10 mouse cellular contexts compared by ENCODE assay signal in genomic region chr5:127191881-127192280, GRCm38 (mm10). TPM values are rescaled to one million over a fixed set of nuclear protein-coding genes. Genes with fewer than 3 reads are reported as not detected.
DNase-seq lines count a peak whose midpoint lies in the region; ATAC-seq lines count a peak whose summit lies in the region.
"Had no signal": no experiment of that assay in that cellular context is flagged by ENCODE, and none has a peak within 500 bp of the region (broad histone marks: within the 10 kb centered on the region; RNA-seq: fewer than 3 reads in every experiment).

No protein-coding gene starts in this region.

- H3K9ac ChIP-seq in hindbrain, embryonic 11.5 days (ENCODE audit: low read depth, low read length) = no peak overlapping the region
- no peak overlapping the region for H3K9ac ChIP-seq in hindbrain, embryonic 12.5 days
- H3K9ac ChIP-seq: embryonic facial prominence, embryonic 12.5 days; stomach, embryonic 15.5 days had no signal

- H3K4me3 ChIP-seq in hindbrain, embryonic 11.5 days (ENCODE audit: low read depth, low read length) = no peak overlapping the region
- H3K4me3 ChIP-seq in hindbrain, embryonic 12.5 days = no peak overlapping the region
- H3K4me3 ChIP-seq in limb, embryonic 10.5 days = no peak overlapping the region
- H3K4me3 ChIP-seq: embryonic facial prominence, embryonic 12.5 days; stomach, embryonic 15.5 days had no signal

- H3K36me3 ChIP-seq in hindbrain, embryonic 11.5 days (ENCODE audit: control insufficient read depth, insufficient read depth, low read length) = no peaks in the 10 kb centered on the region
- H3K36me3 ChIP-seq in hindbrain, embryonic 12.5 days = no peaks in the 10 kb centered on the region
- no peaks in the 10 kb centered on the region for H3K36me3 ChIP-seq in limb, embryonic 10.5 days
- H3K36me3 ChIP-seq: embryonic facial prominence, embryonic 12.5 days; stomach, embryonic 15.5 days had no signal

- WGBS in hindbrain, embryonic 11.5 days = 28% methylated on average over 5 of the region's 5 CpGs
- WGBS in hindbrain, embryonic 12.5 days = 32% methylated on average over 5 of the region's 5 CpGs
- 34% methylated on average over 5 of the region's 5 CpGs for WGBS in limb, embryonic 10.5 days

- H3K27ac ChIP-seq in hindbrain, embryonic 11.5 days (ENCODE audit: low read depth, low read length) = no peak overlapping the region
- no peak overlapping the region for H3K27ac ChIP-seq in hindbrain, embryonic 12.5 days
- no peak overlapping the region for H3K27ac ChIP-seq in limb, embryonic 10.5 days
- H3K27ac ChIP-seq: embryonic facial prominence, embryonic 12.5 days; stomach, embryonic 15.5 days had no signal

- H3K9me3 ChIP-seq in hindbrain, embryonic 11.5 days (ENCODE audit: control insufficient read depth, low read length) = no peaks in the 10 kb centered on the region
- no peaks in the 10 kb centered on the region for H3K9me3 ChIP-seq in hindbrain, embryonic 12.5 days (replicated peaks)
- H3K9me3 ChIP-seq in limb, embryonic 10.5 days (replicated peaks) = no peaks in the 10 kb centered on the region
- H3K9me3 ChIP-seq: embryonic facial prominence, embryonic 12.5 days; stomach, embryonic 15.5 days had no signal

- H3K27me3 ChIP-seq in hindbrain, embryonic 11.5 days (ENCODE audit: control insufficient read depth, insufficient read depth, low read length) = no peaks in the 10 kb centered on the region
- H3K27me3 ChIP-seq in hindbrain, embryonic 12.5 days = no peaks in the 10 kb centered on the region
- H3K27me3 ChIP-seq in limb, embryonic 10.5 days (ENCODE audit: low read depth, poor library complexity, severe bottlenecking) = no peaks in the 10 kb centered on the region
- H3K27me3 ChIP-seq: embryonic facial prominence, embryonic 12.5 days; stomach, embryonic 15.5 days had no signal

- no peak for ATAC-seq in hindbrain, embryonic 11.5 days (ENCODE audit: low FRiP score)
- ATAC-seq in hindbrain, embryonic 12.5 days (ENCODE audit: low FRiP score) = no peak

- no peak overlapping the region for H3K4me2 ChIP-seq in hindbrain, embryonic 11.5 days (replicated peaks; ENCODE audit: low read depth, low read length)
- no peak overlapping the region for H3K4me2 ChIP-seq in hindbrain, embryonic 12.5 days (replicated peaks)
- H3K4me2 ChIP-seq: embryonic facial prominence, embryonic 12.5 days; stomach, embryonic 15.5 days had no signal

- no peaks in the 10 kb centered on the region for H3K4me1 ChIP-seq in hindbrain, embryonic 11.5 days (replicated peaks; ENCODE audit: control insufficient read depth, insufficient read depth, low read length)
- H3K4me1 ChIP-seq in hindbrain, embryonic 12.5 days = no peaks in the 10 kb centered on the region
- no peaks in the 10 kb centered on the region for H3K4me1 ChIP-seq in limb, embryonic 10.5 days
- H3K4me1 ChIP-seq: embryonic facial prominence, embryonic 12.5 days; stomach, embryonic 15.5 days had no signal

- peak; percentile 73 for DNase-seq in hindbrain, embryonic 11.5 days (ENCODE audit: low spot score)
- peak; percentile 71 for DNase-seq in ES-CJ7 (ENCODE audit: low read depth, low spot score)
- peak; percentile 2 for DNase-seq in adrenal gland, adult 2 months
- DNase-seq in limb, embryonic 10.5 days (ENCODE audit: low spot score) = peak; percentile 79
- DNase-seq in spleen, postnatal 14 days (ENCODE audit: low spot score in 2 of 2) = no peak
- no peak for DNase-seq in frontal cortex, postnatal 25 days (ENCODE audit: low spot score in 2 of 2)
- DNase-seq in right cerebral cortex, adult 2 months (ENCODE audit: low spot score in 2 of 2) = no peak

RNA-seq across cellular contexts. Expression of gene Tmem132c, which starts 49.7 kb away (rescaled TPM):
- polyA plus RNA-seq in hindbrain, embryonic 11.5 days (2014; fragmentation: Nextera tagmentation; extraction: Ambion mirVana) = 18.6 and 21.1 TPM in 2 replicates
- 30.6 and 33.9 TPM in 2 replicates for polyA plus RNA-seq in hindbrain, embryonic 12.5 days (2016; fragmentation: Nextera tagmentation; extraction: Ambion mirVana)
- under 1 TPM; 0.43 to 0.69 TPM for total RNA-seq in adrenal gland, adult 2 months (2021)
- polyA plus RNA-seq in adrenal gland, adult 2 months (2012; rRNA removed) = 0.58 and 1.5 TPM in 2 replicates
- polyA plus RNA-seq in limb, embryonic 10.5 days (2016; fragmentation: Nextera tagmentation; extraction: Ambion mirVana) = 40.4 and 44.7 TPM in 2 replicates

Comparison
In these comparisons a context has a peak if more than half of its experiments do, and no peak if none do; other contexts are left out.
1. DNase-seq: peak in hindbrain, embryonic 11.5 days (single experiment), ES-CJ7 (single experiment), adrenal gland, adult 2 months (single experiment) and limb, embryonic 10.5 days (single experiment); none in spleen, postnatal 14 days (0 of 2), frontal cortex, postnatal 25 days (0 of 2) and right cerebral cortex, adult 2 months (0 of 2).